Mouse (Mus musculus) mesoderm, embryonic 11.5 days (tissue): ENCODE results near the gene Dhrs11.

Experiments used
- DNase-seq: peaks from one replicate; pipeline ENCODE4 v3.0.0-alpha.2; 2012; ENCODE audit warnings: low read depth, low spot score

Dhrs11 gene

GRCm38 (mm10) chr11:84823484-84823897 is 5.3 kb downstream of the Dhrs11 start:
- no peak for DNase-seq

- DNase-seq = no peak
These were observed 6.3 kb downstream of the Dhrs11 start for GRCm38 (mm10) chr11:84822487-84822886.

- no peak for DNase-seq
These were observed 7.5 kb downstream of the Dhrs11 start for GRCm38 (mm10) chr11:84821131-84821770.

GRCm38 (mm10) chr11:84818961-84819692 is 9.7 kb downstream of the Dhrs11 start, which contains the start of gene Mrm1:
TSS of gene Mrm1 (minus strand) at chr11:84819515.
- DNase-seq = peak; percentile 94

GRCm38 (mm10) chr11:84818085-84818960 is 10.5 kb downstream of the Dhrs11 start:
- DNase-seq = peak; percentile 87

GRCm38 (mm10) chr11:84817362-84817761 is 11.4 kb downstream of the Dhrs11 start:
- DNase-seq = no peak

GRCm38 (mm10) chr11:84813724-84814510 is 14.9 kb downstream of the Dhrs11 start:
- peak; percentile 86 for DNase-seq

GRCm38 (mm10) chr11:84804373-84804772 is 24.4 kb downstream of the Dhrs11 start:
- no peak for DNase-seq

GRCm38 (mm10) chr11:84797627-84798353 is 31.0 kb downstream of the Dhrs11 start:
- DNase-seq = peak; percentile 88

GRCm38 (mm10) chr11:84797026-84797425 is 31.8 kb downstream of the Dhrs11 start:
- peak; percentile 27 for DNase-seq

GRCm38 (mm10) chr11:84794496-84795113 is 34.2 kb downstream of the Dhrs11 start:
- peak; percentile 87 for DNase-seq

- DNase-seq = no peak
These were observed 35.2 kb downstream of the Dhrs11 start for GRCm38 (mm10) chr11:84793545-84793944.

- DNase-seq = peak; percentile 26
These were observed 38.4 kb downstream of the Dhrs11 start for GRCm38 (mm10) chr11:84790383-84790782.

- no peak for DNase-seq
These were observed 48.5 kb downstream of the Dhrs11 start for GRCm38 (mm10) chr11:84780143-84780870.

GRCm38 (mm10) chr11:84775560-84775959 is 53.2 kb downstream of the Dhrs11 start:
- DNase-seq = no peak

GRCm38 (mm10) chr11:84774870-84775514 is 53.8 kb downstream of the Dhrs11 start:
- no peak for DNase-seq
